Mouse (Mus musculus) hindbrain, embryonic 15.5 days (tissue): Measurements from ENCODE around the gene Trim75. TPM values are rescaled to one million over a fixed set of nuclear protein-coding genes. Genes with fewer than 3 reads are reported as not detected.

ENCODE experiments used
- ATAC-seq: fragments of 200-750 bp; cut with Nextera tagmentation; 2 replicates; pipeline ENCODE4 v1.8.0; 2017; ENCODE audit warnings: low read depth, moderate number of reproducible peaks, moderate TSS enrichment; ENCODE audit not compliant: low FRiP score
- H3K27ac ChIP-seq: fragments of 300-500 bp; sonication (generic); replicated peaks from 2 replicates; pipeline ENCODE4 v1.5.1; 2015; ENCODE audit warnings: mild to moderate bottlenecking, inconsistent platforms
- H3K27me3 ChIP-seq: fragments of 300-500 bp; sonication (generic); 2 replicates; pipeline ENCODE4 v1.6.1; 2015; ENCODE audit warnings: control low read depth, inconsistent platforms
- H3K36me3 ChIP-seq: fragments of 300-500 bp; sonication (generic); 2 replicates; pipeline ENCODE4 v1.6.1; 2015; ENCODE audit warnings: control low read depth, inconsistent platforms
- H3K4me1 ChIP-seq: fragments of 300-500 bp; sonication (generic); replicated peaks from 2 replicates; pipeline ENCODE4 v1.6.1; 2015; ENCODE audit warnings: control low read depth, inconsistent platforms
- H3K4me2 ChIP-seq: fragments of 300-500 bp; sonication (generic); 2 replicates; pipeline ENCODE4 v1.6.1; 2015; ENCODE audit warnings: moderate library complexity, mild to moderate bottlenecking, inconsistent platforms
- H3K4me3 ChIP-seq: fragments of 300-500 bp; sonication (generic); 2 replicates; pipeline ENCODE4 v1.5.1; 2015; ENCODE audit warnings: mild to moderate bottlenecking, inconsistent platforms
- H3K9ac ChIP-seq: fragments of 300-500 bp; sonication (generic); 2 replicates; pipeline ENCODE4 v1.6.1; 2015; ENCODE audit warnings: inconsistent platforms
- H3K9me3 ChIP-seq: fragments of 300-500 bp; sonication (generic); 2 replicates; pipeline ENCODE4 v1.6.1; 2016; ENCODE audit warnings: control low read depth, inconsistent platforms
- WGBS: fragments of 180-500 bp; shearing (Covaris S2); methylation state at CpG from one replicate; pipeline ENCODE4 v1.1.7; 2015; 5-methylcytosine and 5-hydroxymethylcytosine counted together
- polyA plus RNA-seq: library from polyadenylated mRNA; unstranded; fragments of >200 nt; fragmentation: Nextera tagmentation; extraction: Ambion mirVana; gene quantifications from 2 replicates; pipeline ENCODE4 v1.2.1, GENCODE M21; 2015

Trim75 gene
- polyA plus RNA-seq, 1 experiment from 2014 or later = 0.04 TPM

GRCm38 (mm10) chr8:64941019-64941418 is 46.6 kb downstream of the Trim75 start:
- 77% methylated on average over 8 of the region's 8 CpGs for WGBS

GRCm38 (mm10) chr8:64934997-64935396 is 52.6 kb downstream of the Trim75 start:
- Histone ChIP-seq H3K9me3 (no peaks in the 10 kb centered on the region), H3K4me1 (no peaks in the 10 kb centered on the region), H3K27me3 (no peaks in the 10 kb centered on the region), H3K4me2 (no peak overlapping the region), H3K27ac (no peak overlapping the region), H3K4me3 (no peak overlapping the region), H3K36me3 (no peaks in the 10 kb centered on the region), H3K9ac (no peak overlapping the region)
- ATAC-seq = no peak
- 76% methylated on average over 3 of the region's 3 CpGs for WGBS

More at GRCm38 (mm10) chr8:64941019-64941418, 46.6 kb downstream of the Trim75 start:
- ATAC-seq = no peak
- H3K4me3 ChIP-seq = no peak overlapping the region
- no peaks in the 10 kb centered on the region for H3K36me3 ChIP-seq
- H3K27ac ChIP-seq = no peak overlapping the region
- H3K9me3 ChIP-seq = no peaks in the 10 kb centered on the region
- H3K27me3 ChIP-seq = no peaks in the 10 kb centered on the region
- peaks cover 10% of the 10 kb centered on the region for H3K4me1 ChIP-seq
- H3K4me2 ChIP-seq = no peak overlapping the region
- no peak overlapping the region for H3K9ac ChIP-seq

Other genes with a start within 250 kb of the Trim75 start
- 38.1 and 40.5 TPM in 2 replicates for gene Klhl2, start 137.8 kb downstream of the Trim75 start, polyA plus RNA-seq
- gene Tmem192, start 40.6 kb downstream of the Trim75 start, polyA plus RNA-seq = 27.3 and 33.8 TPM in 2 replicates
- gene Trim61, start 30.7 kb upstream of the Trim75 start, polyA plus RNA-seq = not detected in 2 replicates
- not detected in 2 replicates for gene Trim60, start 30.8 kb upstream of the Trim75 start, polyA plus RNA-seq
- 1.3 and 1.6 TPM in 2 replicates for gene Apela, start 49.5 kb upstream of the Trim75 start, polyA plus RNA-seq
- gene Gm10663, start 87.2 kb upstream of the Trim75 start, polyA plus RNA-seq = not detected in 2 replicates
- gene BC030870, start 141.7 kb upstream of the Trim75 start, polyA plus RNA-seq = 0.09 TPM in 1 of 2 replicates, not detected in the other